Mouse (Mus musculus) embryo, embryonic 9.5 days (tissue): ENCODE results near the gene Agap1.
A peak's percentile ranks its signal among the peaks of the same experiment; 100 is the strongest.
"Not testable (repeated sequence)": the region's sequence is repeated elsewhere in the genome, so short reads cannot be mapped to it uniquely, and the experiment has no call there.

Experiments
- DNase-seq: peaks from one replicate; pipeline ENCODE4 v3.0.0-alpha.2; 2017; ENCODE audit errors: extremely low spot score

Gene Agap1

GRCm38 (mm10) chr1:89501891-89502290 lies 47.3 kb downstream of the Agap1 start:
- not testable (repeated sequence) for DNase-seq

GRCm38 (mm10) chr1:89509196-89509595 lies 54.6 kb downstream of the Agap1 start:
- no peak for DNase-seq

GRCm38 (mm10) chr1:89509763-89510340 lies 55.2 kb downstream of the Agap1 start:
- no peak for DNase-seq

- DNase-seq: no peak
These were observed 56.1 kb downstream of the Agap1 start for GRCm38 (mm10) chr1:89510731-89511130.

GRCm38 (mm10) chr1:89513616-89514283 lies 59.1 kb downstream of the Agap1 start:
- no peak for DNase-seq

- DNase-seq: no peak
These were observed 61.4 kb downstream of the Agap1 start for GRCm38 (mm10) chr1:89515808-89516560.

GRCm38 (mm10) chr1:89517817-89518216 lies 63.2 kb downstream of the Agap1 start:
- DNase-seq: peak; percentile 61

- peak; percentile 52 for DNase-seq
These were observed 65.5 kb downstream of the Agap1 start for GRCm38 (mm10) chr1:89519914-89520643.

GRCm38 (mm10) chr1:89521406-89521805 lies 66.8 kb downstream of the Agap1 start:
- no peak for DNase-seq

- no peak for DNase-seq
These were observed 67.4 kb downstream of the Agap1 start for GRCm38 (mm10) chr1:89521935-89522535.

- DNase-seq: peak; percentile 88
These were observed 69.8 kb downstream of the Agap1 start for GRCm38 (mm10) chr1:89524369-89524768.

- DNase-seq: no peak
These were observed 70.4 kb downstream of the Agap1 start for GRCm38 (mm10) chr1:89524998-89525397.

- no peak for DNase-seq
These were observed 71.2 kb downstream of the Agap1 start for GRCm38 (mm10) chr1:89525825-89526224.

GRCm38 (mm10) chr1:89528671-89529276 lies 74.2 kb downstream of the Agap1 start:
- DNase-seq: no peak

- DNase-seq: no peak
These were observed 79.1 kb downstream of the Agap1 start for GRCm38 (mm10) chr1:89533702-89534101.

- DNase-seq: no peak
These were observed 80.6 kb downstream of the Agap1 start for GRCm38 (mm10) chr1:89535206-89535605.

GRCm38 (mm10) chr1:89538163-89538946 lies 83.7 kb downstream of the Agap1 start:
- DNase-seq: no peak

GRCm38 (mm10) chr1:89539127-89539526 lies 84.5 kb downstream of the Agap1 start:
- no peak for DNase-seq

- DNase-seq: no peak
These were observed 86.5 kb downstream of the Agap1 start for GRCm38 (mm10) chr1:89541151-89541550.

GRCm38 (mm10) chr1:89542464-89542863 lies 87.9 kb downstream of the Agap1 start:
- no peak for DNase-seq

- DNase-seq: no peak
These were observed 88.7 kb downstream of the Agap1 start for GRCm38 (mm10) chr1:89543312-89543711.
